Mouse (Mus musculus): Measurements from ENCODE around the gene Noxred1. TPM values are rescaled to one million over a fixed set of nuclear protein-coding genes. Genes with fewer than 3 reads are reported as not detected.

Noxred1 gene
- polyA plus RNA-seq (2014; fragmentation: Illumina TruSeq; extraction: RNeasy Lipid Tissue Mini Kit (QIAGEN cat#74804); ENCODE audit: low read depth, low replicate concordance) = not detected

GRCm38 (mm10) chr12:87238632-87239031, at the start of gene Noxred1:
Gene Noxred1, minus strand, starts transcription at chr12:87238732.

GRCm38 (mm10) chr12:87266108-87266826, 27.7 kb upstream of the Noxred1 start, which contains the start of the genes Vipas39 and Ahsa1:
Gene Vipas39, minus strand, starts transcription at chr12:87266256.
Gene Ahsa1, plus strand, starts transcription at chr12:87266479.

GRCm38 (mm10) chr12:87199973-87200586, 38.5 kb downstream of the Noxred1 start, which contains the start of gene Tmed8:
Gene Tmed8, minus strand, starts transcription at chr12:87200454.

DNA sequence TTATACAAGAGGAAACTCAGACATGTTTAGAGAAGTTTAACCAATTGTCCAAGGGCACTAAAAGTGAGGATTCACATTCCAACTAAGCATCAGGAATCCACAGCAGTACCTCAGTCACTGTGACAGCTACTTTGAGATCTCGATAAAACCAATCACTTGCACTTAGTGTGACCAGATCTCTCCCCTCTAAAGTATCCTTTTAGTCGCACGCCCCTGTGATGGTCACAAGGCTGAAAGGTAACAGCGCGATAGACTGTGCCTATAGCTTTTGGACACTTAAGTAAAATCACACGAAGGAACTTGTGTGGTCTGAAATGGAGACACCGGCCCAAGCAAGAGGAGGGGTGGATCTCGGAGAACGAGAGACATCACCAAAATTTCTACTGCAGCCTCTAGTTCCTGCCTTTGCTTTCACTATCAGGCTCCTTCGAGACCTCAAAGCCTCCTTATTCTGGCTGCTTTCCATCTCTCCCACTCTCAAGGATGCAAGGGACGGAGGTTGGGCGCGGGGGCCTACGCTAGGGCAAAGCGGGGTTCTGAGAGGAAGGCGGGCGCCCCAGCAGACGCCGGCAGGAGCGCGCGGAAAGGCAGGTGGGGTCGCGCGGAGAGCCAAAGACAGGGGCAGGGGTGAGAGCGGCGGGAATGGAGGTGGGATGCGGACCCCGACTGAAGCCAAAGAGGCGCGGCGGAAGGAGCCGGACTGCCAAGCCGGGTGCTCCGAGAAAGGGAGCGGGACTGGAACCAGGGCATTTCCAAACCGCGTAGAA, 39.1 kb downstream of the Noxred1 start, which contains the start of gene Samd15:
Samd15 (plus strand) TSS at position 518 of the 767 bp plus-strand sequence.

Other genes starting within 250 kb of the Noxred1 start
- gene Zdhhc22, start 248.3 kb downstream of the Noxred1 start, polyA plus RNA-seq (2014; fragmentation: Illumina TruSeq; extraction: RNeasy Lipid Tissue Mini Kit (QIAGEN cat#74804); ENCODE audit: low read depth, low replicate concordance) = not detected
- not detected for gene Tmem63c, start 217.4 kb downstream of the Noxred1 start, polyA plus RNA-seq (2014; fragmentation: Illumina TruSeq; extraction: RNeasy Lipid Tissue Mini Kit (QIAGEN cat#74804); ENCODE audit: low read depth, low replicate concordance)
- gene Ngb, start 136.2 kb downstream of the Noxred1 start, polyA plus RNA-seq (2014; fragmentation: Illumina TruSeq; extraction: RNeasy Lipid Tissue Mini Kit (QIAGEN cat#74804); ENCODE audit: low read depth, low replicate concordance) = not detected
- 949 TPM for gene Gstz1, start 91.6 kb downstream of the Noxred1 start, polyA plus RNA-seq (2014; fragmentation: Illumina TruSeq; extraction: RNeasy Lipid Tissue Mini Kit (QIAGEN cat#74804); ENCODE audit: low read depth, low replicate concordance)
- gene Pomt2, start 90.8 kb downstream of the Noxred1 start, polyA plus RNA-seq (2014; fragmentation: Illumina TruSeq; extraction: RNeasy Lipid Tissue Mini Kit (QIAGEN cat#74804); ENCODE audit: low read depth, low replicate concordance) = 6.8 TPM
- not detected for gene Samd15, start 39.0 kb downstream of the Noxred1 start, polyA plus RNA-seq (2014; fragmentation: Illumina TruSeq; extraction: RNeasy Lipid Tissue Mini Kit (QIAGEN cat#74804); ENCODE audit: low read depth, low replicate concordance)
- gene Tmed8, start 38.3 kb downstream of the Noxred1 start, polyA plus RNA-seq (2014; fragmentation: Illumina TruSeq; extraction: RNeasy Lipid Tissue Mini Kit (QIAGEN cat#74804); ENCODE audit: low read depth, low replicate concordance) = 1.8 TPM
- 7.5 TPM for gene Vipas39, start 27.5 kb upstream of the Noxred1 start, polyA plus RNA-seq (2014; fragmentation: Illumina TruSeq; extraction: RNeasy Lipid Tissue Mini Kit (QIAGEN cat#74804); ENCODE audit: low read depth, low replicate concordance)
- gene Ahsa1, start 27.7 kb upstream of the Noxred1 start, polyA plus RNA-seq (2014; fragmentation: Illumina TruSeq; extraction: RNeasy Lipid Tissue Mini Kit (QIAGEN cat#74804); ENCODE audit: low read depth, low replicate concordance) = 113 TPM
- not detected for gene Ism2, start 61.0 kb upstream of the Noxred1 start, polyA plus RNA-seq (2014; fragmentation: Illumina TruSeq; extraction: RNeasy Lipid Tissue Mini Kit (QIAGEN cat#74804); ENCODE audit: low read depth, low replicate concordance)
- 31.9 TPM for gene Sptlc2, start 149.6 kb upstream of the Noxred1 start, polyA plus RNA-seq (2014; fragmentation: Illumina TruSeq; extraction: RNeasy Lipid Tissue Mini Kit (QIAGEN cat#74804); ENCODE audit: low read depth, low replicate concordance)
- 74.0 TPM for gene Slirp, start 205.2 kb upstream of the Noxred1 start, polyA plus RNA-seq (2014; fragmentation: Illumina TruSeq; extraction: RNeasy Lipid Tissue Mini Kit (QIAGEN cat#74804); ENCODE audit: low read depth, low replicate concordance)
- gene Alkbh1, start 205.3 kb upstream of the Noxred1 start, polyA plus RNA-seq (2014; fragmentation: Illumina TruSeq; extraction: RNeasy Lipid Tissue Mini Kit (QIAGEN cat#74804); ENCODE audit: low read depth, low replicate concordance) = 6.9 TPM
- gene Snw1, start 233.5 kb upstream of the Noxred1 start, polyA plus RNA-seq (2014; fragmentation: Illumina TruSeq; extraction: RNeasy Lipid Tissue Mini Kit (QIAGEN cat#74804); ENCODE audit: low read depth, low replicate concordance) = 35.2 TPM

Data from liver, adult 10 weeks (tissue).